Mouse (Mus musculus): ENCODE data around the gene Grb2.

DNA sequence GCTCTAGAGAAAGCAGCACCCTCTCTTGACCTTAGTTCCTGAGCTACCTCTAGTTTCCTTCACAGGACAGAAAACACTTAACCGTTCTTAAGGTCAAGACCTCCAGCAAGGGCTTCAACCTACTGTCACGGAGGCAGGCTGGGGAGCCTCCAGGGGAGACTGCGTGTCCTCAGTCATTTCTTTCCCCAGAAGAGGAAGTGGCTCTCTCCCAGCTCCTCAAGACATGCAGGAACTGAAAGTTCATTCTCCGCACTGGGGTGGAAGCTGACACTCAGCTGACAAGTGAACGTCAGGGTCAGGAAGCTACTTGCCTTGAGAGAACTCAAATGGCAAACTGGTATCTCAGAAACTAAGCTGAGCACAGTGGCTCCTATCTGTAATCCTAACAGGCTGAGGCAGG lies 15.6 kb downstream of the Grb2 start:
- TF ChIP-seq CTCF (IDR thresholded peaks at IDR 0.05; ENCODE audit: low read depth) (no peak), EP300 (optimal IDR thresholded peaks at IDR 0.05) (no peak)
